Comparison of ENCODE assay signal across 7 mouse cellular contexts in the genomic region with DNA sequence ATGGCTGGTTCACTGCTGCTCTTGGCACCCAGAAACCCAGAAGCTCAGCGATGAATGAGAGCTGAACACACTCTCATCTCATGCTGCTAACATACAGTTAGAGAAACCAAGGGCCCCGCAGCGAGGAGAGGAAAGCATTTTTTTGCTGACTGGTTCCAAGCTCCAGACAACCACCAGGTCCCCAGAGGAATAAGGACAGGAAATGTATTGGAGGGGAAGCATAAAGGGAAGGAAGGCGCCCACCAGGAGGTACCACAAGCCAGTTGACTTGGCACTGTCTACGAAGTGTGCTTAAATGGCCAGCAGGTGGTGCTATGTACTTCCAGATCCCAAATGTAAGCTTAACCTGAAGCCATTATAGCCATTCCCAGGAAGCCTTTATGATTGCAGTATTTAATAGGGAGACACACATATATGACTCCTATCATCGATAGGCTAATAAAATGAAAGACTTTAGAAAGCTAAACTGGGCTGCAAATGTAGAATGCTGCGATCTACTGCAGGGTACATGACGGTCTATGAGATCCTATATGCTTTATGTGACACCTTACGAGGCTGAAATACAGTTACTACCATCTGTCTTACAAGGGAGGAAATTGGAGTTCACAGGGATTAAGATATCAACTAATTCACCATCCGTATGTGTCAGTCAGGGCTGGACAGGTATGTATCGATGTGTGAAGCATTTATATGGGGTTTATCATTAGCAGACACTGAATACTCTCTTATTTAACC. TPM values are rescaled to one million over a fixed set of nuclear protein-coding genes. Genes with fewer than 3 reads are reported as not detected.
A peak's percentile ranks its signal among the peaks of the same experiment; 100 is the strongest.
DNase-seq lines count a peak whose midpoint lies in the region; ATAC-seq lines count a peak whose summit lies in the region.

No protein-coding gene starts in this region.

- H3K4me3 ChIP-seq in embryonic facial prominence, embryonic 14.5 days (ENCODE audit: low read depth, low read length) = no peak overlapping the region
- no peak overlapping the region for H3K4me3 ChIP-seq in hindbrain, embryonic 11.5 days (ENCODE audit: low read depth, low read length)

- 39% methylated on average over 11 of the region's 11 CpGs for WGBS in embryonic facial prominence, embryonic 14.5 days
- 45% methylated on average over 11 of the region's 11 CpGs for WGBS in hindbrain, embryonic 11.5 days

- H3K27me3 ChIP-seq in embryonic facial prominence, embryonic 14.5 days (replicated peaks; ENCODE audit: control insufficient read depth, insufficient read depth, low read length) = 0 out of 2 replicates have a peak, but pooled peaks cover 15% of the 10 kb centered on the region
- H3K27me3 ChIP-seq in hindbrain, embryonic 11.5 days (ENCODE audit: control insufficient read depth, insufficient read depth, low read length) = peaks cover 7% of the 10 kb centered on the region; the same call in 1 of the 2 replicates

- H3K4me2 ChIP-seq in embryonic facial prominence, embryonic 14.5 days (ENCODE audit: low read depth, low read length) = no peak overlapping the region
- H3K4me2 ChIP-seq in hindbrain, embryonic 11.5 days (replicated peaks; ENCODE audit: low read depth, low read length) = no peak overlapping the region

- peak; percentile 47 for DNase-seq in MEL-GATA-1-ER (ENCODE audit: extremely low read depth, low read depth)
- peak; percentile 29 for DNase-seq in adrenal gland, postnatal 25 days
- peak; percentile 90 for DNase-seq in embryonic facial prominence, embryonic 14.5 days (ENCODE audit: low spot score)
- DNase-seq in hindbrain, embryonic 11.5 days (ENCODE audit: low spot score) = peak; percentile 81
- DNase-seq in layer of hippocampus, adult 8-10 months (ENCODE audit: low spot score in 2 of 2) = peak; percentile 28 to 67
- DNase-seq in lung, postnatal 4 days = peak; percentile 56 to 73
- peak; percentile 67 for DNase-seq in right cerebral cortex, postnatal 14 days

- ATAC-seq in embryonic facial prominence, embryonic 14.5 days (ENCODE audit: low read depth) = peak; percentile 75
- peak; percentile 65 for ATAC-seq in hindbrain, embryonic 11.5 days (ENCODE audit: low FRiP score)

- no peak overlapping the region for H3K9ac ChIP-seq in embryonic facial prominence, embryonic 14.5 days (ENCODE audit: low read depth, low read length)
- H3K9ac ChIP-seq in hindbrain, embryonic 11.5 days (ENCODE audit: low read depth, low read length) = no peak overlapping the region

- H3K36me3 ChIP-seq in embryonic facial prominence, embryonic 14.5 days (ENCODE audit: control insufficient read depth, insufficient read depth, low read length) = no peaks in the 10 kb centered on the region
- no peaks in the 10 kb centered on the region for H3K36me3 ChIP-seq in hindbrain, embryonic 11.5 days (ENCODE audit: control insufficient read depth, insufficient read depth, low read length)

- peaks cover 8% of the 10 kb centered on the region; the same call in 1 of the 2 replicates for H3K4me1 ChIP-seq in embryonic facial prominence, embryonic 14.5 days (ENCODE audit: control insufficient read depth, insufficient read depth, low read length)
- H3K4me1 ChIP-seq in hindbrain, embryonic 11.5 days (replicated peaks; ENCODE audit: control insufficient read depth, insufficient read depth, low read length) = peaks cover 4% of the 10 kb centered on the region; the same call in 1 of the 2 replicates

- no peak overlapping the region for H3K27ac ChIP-seq in embryonic facial prominence, embryonic 14.5 days (replicated peaks; ENCODE audit: low read depth, low read length)
- H3K27ac ChIP-seq in hindbrain, embryonic 11.5 days (ENCODE audit: low read depth, low read length) = no peak overlapping the region

- no peaks in the 10 kb centered on the region for H3K9me3 ChIP-seq in embryonic facial prominence, embryonic 14.5 days (ENCODE audit: control insufficient read depth, low read length)
- H3K9me3 ChIP-seq in hindbrain, embryonic 11.5 days (ENCODE audit: control insufficient read depth, low read length) = no peaks in the 10 kb centered on the region

RNA-seq across cellular contexts. Expression of gene Kcnj1, which starts 33.1 kb away (rescaled TPM):
- total RNA-seq in adrenal gland, postnatal 25 days (2021) = not detected in 2 replicates
- not detected in 2 replicates for polyA plus RNA-seq in embryonic facial prominence, embryonic 14.5 days (2014; fragmentation: Nextera tagmentation; extraction: Ambion mirVana)
- not detected in 2 replicates for polyA plus RNA-seq in hindbrain, embryonic 11.5 days (2014; fragmentation: Nextera tagmentation; extraction: Ambion mirVana)
- total RNA-seq in layer of hippocampus, adult 8-10 months (2022) = not detected

Comparison
In these comparisons a context has a peak if more than half of its experiments do, and no peak if none do; other contexts are left out.
1. DNase-seq: peak in every context shown above with its lines; median percentile 90 in embryonic facial prominence, embryonic 14.5 days; 81 in hindbrain, embryonic 11.5 days; 67 in right cerebral cortex, postnatal 14 days; 64 in lung, postnatal 4 days; 48 in layer of hippocampus, adult 8-10 months; 47 in MEL-GATA-1-ER; 29 in adrenal gland, postnatal 25 days.